Mouse (Mus musculus): Measurements from ENCODE around the gene Chac1.

- TF ChIP-seq CTCF (IDR thresholded peaks at IDR 0.05; ENCODE audit: extremely low read depth, insufficient read length, insufficient replicate concordance, low read depth, low read length) (no peak), POLR2A (IDR thresholded peaks at IDR 0.05; ENCODE audit: low read depth, low read length) (no peak)
Observed at GRCm38 (mm10) chr2:119324576-119325318, 26.3 kb upstream of the Chac1 start.

All from small intestine, adult 2 months (tissue).